Mouse (Mus musculus) ES-E14 (cell line): ENCODE data around the gene Efemp2.

ENCODE experiments used
- CHD2 ChIP-seq: IDR thresholded peaks from 2 replicates; pipeline ENCODE4 v1.6.1; 2014; ENCODE audit warnings: mild to moderate bottlenecking, low read depth, low read length, inconsistent platforms
- HCFC1 ChIP-seq: IDR thresholded peaks from 2 replicates; pipeline ENCODE4 v1.6.1; 2012; ENCODE audit warnings: low read length, inconsistent platforms, borderline replicate concordance; ENCODE audit not compliant: insufficient read depth

DNA sequence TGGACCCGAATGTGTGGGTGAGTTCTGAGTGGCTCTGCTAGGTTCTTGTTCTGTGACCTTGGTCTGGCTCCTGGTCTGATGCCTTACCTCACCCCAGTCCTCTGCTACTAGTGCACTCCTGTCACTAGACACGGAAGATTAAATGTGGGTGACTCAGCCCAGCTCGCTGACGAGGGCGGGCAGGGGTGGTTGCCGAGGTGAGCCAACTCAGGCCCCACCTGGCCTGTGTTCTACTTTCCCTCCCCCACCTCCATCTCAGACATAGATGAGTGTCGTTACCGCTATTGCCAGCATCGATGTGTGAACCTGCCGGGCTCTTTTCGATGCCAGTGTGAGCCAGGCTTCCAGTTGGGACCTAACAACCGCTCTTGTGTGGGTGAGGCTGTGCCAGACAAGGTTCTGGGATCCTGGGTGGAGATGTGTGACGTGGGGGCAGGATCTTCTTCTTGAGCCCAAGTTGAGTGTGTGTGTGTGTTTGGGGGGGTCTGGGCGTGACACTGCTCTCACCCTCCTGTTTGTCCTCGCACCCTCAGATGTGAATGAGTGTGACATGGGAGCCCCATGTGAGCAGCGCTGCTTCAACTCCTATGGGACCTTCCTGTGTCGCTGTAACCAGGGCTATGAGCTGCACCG is 4.0 kb downstream of the Efemp2 start:
- TF ChIP-seq CHD2 = no peak
- TF ChIP-seq HCFC1 = no peak
